In the genomic region with DNA sequence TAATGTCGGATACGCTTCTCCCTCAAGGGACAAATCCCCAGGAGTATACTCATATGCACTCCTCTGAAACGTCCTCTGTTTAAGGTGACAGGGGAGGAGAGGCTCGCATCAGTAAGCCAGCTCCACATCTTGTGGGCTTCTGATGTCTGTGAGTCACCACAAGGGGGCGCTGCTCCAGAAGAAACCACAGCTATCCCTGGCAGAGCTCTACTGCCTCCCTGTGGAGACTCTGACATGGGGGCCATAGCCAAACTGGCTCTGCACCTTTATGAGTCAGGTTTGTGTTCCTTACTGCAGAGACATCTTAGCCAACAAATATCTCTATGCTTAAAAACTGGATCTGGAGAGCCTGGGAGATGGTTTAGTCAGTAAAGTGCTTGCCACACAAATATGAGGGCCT, we compare ENCODE assay signal across 9 mouse cellular contexts. TPM values are rescaled to one million over a fixed set of nuclear protein-coding genes. Genes with fewer than 3 reads are reported as not detected.
DNase-seq lines count a peak whose midpoint lies in the region; ATAC-seq and TF ChIP-seq lines count a peak whose summit lies in the region.
"Had no signal": no experiment of that assay in that cellular context is flagged by ENCODE, and none has a peak within 500 bp of the region (broad histone marks: within the 10 kb centered on the region; RNA-seq: fewer than 3 reads in every experiment).

No protein-coding gene starts in this region.

- peak; percentile 98 for DNase-seq in midbrain, embryonic 11.5 days (ENCODE audit: low spot score, missing footprints)
- peak; percentile 85 for DNase-seq in cerebellum, adult 11-12 months
- DNase-seq in frontal cortex, postnatal 25 days (ENCODE audit: low spot score in 2 of 2) = peak; percentile 81 to 87
- peak; percentile 85 to 92 for DNase-seq in kidney, adult 8-10 months
- peak; percentile 89 for DNase-seq in limb, embryonic 14.5 days (ENCODE audit: low spot score)
- DNase-seq in ovary, postnatal 14 days (ENCODE audit: low spot score) = peak; percentile 89
- DNase-seq in thymus, postnatal 10 days (ENCODE audit: low spot score in 2 of 2) = peak; percentile 79 to 96

- no peak; the same call in 1 of the 2 replicates for TF ChIP-seq POLR2A in limb, embryonic 14.5 days (IDR thresholded peaks at IDR 0.05; ENCODE audit: borderline replicate concordance, extremely low read depth, insufficient read depth, insufficient read length)

- no peak overlapping the region for H3K4me2 ChIP-seq in midbrain, embryonic 11.5 days
- H3K4me2 ChIP-seq in midbrain, embryonic 15.5 days = no peak overlapping the region
- no peak overlapping the region for H3K4me2 ChIP-seq in limb, embryonic 14.5 days (replicated peaks; ENCODE audit: low read depth, low read length, severe bottlenecking)

- no peaks in the 10 kb centered on the region for H3K27me3 ChIP-seq in midbrain, embryonic 11.5 days (ENCODE audit: control insufficient read depth, insufficient read depth, low read length)
- no peaks in the 10 kb centered on the region for H3K27me3 ChIP-seq in midbrain, embryonic 15.5 days (replicated peaks)
- H3K27me3 ChIP-seq in limb, embryonic 14.5 days (ENCODE audit: control insufficient read depth, insufficient read depth, low read length) = no peaks in the 10 kb centered on the region

- peaks cover 4% of the 10 kb centered on the region; the same call in 1 of the 2 replicates for H3K36me3 ChIP-seq in midbrain, embryonic 11.5 days (ENCODE audit: control insufficient read depth, insufficient read depth, low read length)
- peaks cover 20% of the 10 kb centered on the region; the same call in 1 of the 2 replicates for H3K36me3 ChIP-seq in midbrain, embryonic 15.5 days (replicated peaks)
- peaks cover 52% of the 10 kb centered on the region for H3K36me3 ChIP-seq in limb, embryonic 14.5 days (ENCODE audit: control insufficient read depth, insufficient read depth, low read length)

- H3K4me3 ChIP-seq in midbrain, embryonic 11.5 days (ENCODE audit: low read depth, low read length) = no peak overlapping the region
- H3K4me3 ChIP-seq in midbrain, embryonic 15.5 days = no peak overlapping the region
- H3K4me3 ChIP-seq in limb, embryonic 14.5 days (replicated peaks; ENCODE audit: low read length) = no peak overlapping the region

- H3K9me3 ChIP-seq in midbrain, embryonic 11.5 days (ENCODE audit: control insufficient read depth, low read length) = no peaks in the 10 kb centered on the region
- no peaks in the 10 kb centered on the region for H3K9me3 ChIP-seq in midbrain, embryonic 15.5 days
- no peaks in the 10 kb centered on the region for H3K9me3 ChIP-seq in limb, embryonic 14.5 days (ENCODE audit: control insufficient read depth, low read length)

- WGBS in midbrain, embryonic 11.5 days = 18% methylated on average over 5 of the region's 5 CpGs
- 15% methylated on average over 5 of the region's 5 CpGs for WGBS in midbrain, embryonic 15.5 days
- 19% methylated on average over 5 of the region's 5 CpGs for WGBS in limb, embryonic 14.5 days

- H3K4me1 ChIP-seq in midbrain, embryonic 11.5 days (ENCODE audit: control insufficient read depth, insufficient read depth, low read length) = peaks cover 7% of the 10 kb centered on the region
- H3K4me1 ChIP-seq in midbrain, embryonic 15.5 days = peaks cover 14% of the 10 kb centered on the region
- peaks cover 11% of the 10 kb centered on the region for H3K4me1 ChIP-seq in limb, embryonic 14.5 days (ENCODE audit: control insufficient read depth, insufficient read depth, low read length)

- H3K9ac ChIP-seq in midbrain, embryonic 11.5 days (ENCODE audit: low read length) = no peak overlapping the region
- no peak overlapping the region for H3K9ac ChIP-seq in midbrain, embryonic 15.5 days
- no peak overlapping the region for H3K9ac ChIP-seq in limb, embryonic 14.5 days (ENCODE audit: low read depth, low read length, severe bottlenecking)

- no peak overlapping the region for H3K27ac ChIP-seq in midbrain, embryonic 11.5 days (ENCODE audit: low read depth, low read length)
- H3K27ac ChIP-seq in midbrain, embryonic 15.5 days = no peak overlapping the region
- H3K27ac ChIP-seq in limb, embryonic 14.5 days (replicated peaks; ENCODE audit: low read depth, low read length) = no peak overlapping the region

- ATAC-seq in midbrain, embryonic 11.5 days (ENCODE audit: low FRiP score) = no peak
- ATAC-seq in midbrain, embryonic 15.5 days (replicated peaks) = no peak
- ATAC-seq in limb, embryonic 14.5 days (ENCODE audit: low FRiP score, low read depth) = no peak; the same call in 1 of the 2 replicates

RNA-seq across cellular contexts. Expression of a gene that starts 14.5 kb away (rescaled TPM):
- 10.3 and 13.9 TPM in 2 replicates for polyA plus RNA-seq in midbrain, embryonic 11.5 days (2014; fragmentation: Nextera tagmentation; extraction: Ambion mirVana)
- 23.2 and 25.1 TPM in 2 replicates for polyA plus RNA-seq in midbrain, embryonic 15.5 days (2015; fragmentation: Nextera tagmentation; extraction: Ambion mirVana)
- polyA plus RNA-seq in limb, embryonic 14.5 days (2012; rRNA removed) = 75.7 and 101 TPM in 2 replicates
- 30.7 and 33.4 TPM in 2 replicates for polyA plus RNA-seq in limb, embryonic 14.5 days (2014; fragmentation: Nextera tagmentation; extraction: Ambion mirVana)

RNA-seq across cellular contexts. Expression of a gene that starts 23.5 kb away (rescaled TPM):
- 72.8 and 82.6 TPM in 2 replicates for polyA plus RNA-seq in midbrain, embryonic 11.5 days (2014; fragmentation: Nextera tagmentation; extraction: Ambion mirVana)
- 73.5 and 76.5 TPM in 2 replicates for polyA plus RNA-seq in midbrain, embryonic 15.5 days (2015; fragmentation: Nextera tagmentation; extraction: Ambion mirVana)
- 211 and 240 TPM in 2 replicates for polyA plus RNA-seq in limb, embryonic 14.5 days (2012; rRNA removed)
- polyA plus RNA-seq in limb, embryonic 14.5 days (2014; fragmentation: Nextera tagmentation; extraction: Ambion mirVana) = 84.7 and 87.1 TPM in 2 replicates

RNA-seq across cellular contexts. Expression of a gene that starts 31.4 kb away (rescaled TPM):
- polyA plus RNA-seq in midbrain, embryonic 11.5 days (2014; fragmentation: Nextera tagmentation; extraction: Ambion mirVana) = 23.4 and 25.5 TPM in 2 replicates
- polyA plus RNA-seq in midbrain, embryonic 15.5 days (2015; fragmentation: Nextera tagmentation; extraction: Ambion mirVana) = 54.7 and 57.2 TPM in 2 replicates
- 36.8 and 52.0 TPM in 2 replicates for polyA plus RNA-seq in limb, embryonic 14.5 days (2012; rRNA removed)
- polyA plus RNA-seq in limb, embryonic 14.5 days (2014; fragmentation: Nextera tagmentation; extraction: Ambion mirVana) = 18.5 and 20.3 TPM in 2 replicates

RNA-seq across cellular contexts. Expression of a gene that starts 43.0 kb away (rescaled TPM):
- 20.5 and 22.7 TPM in 2 replicates for polyA plus RNA-seq in midbrain, embryonic 11.5 days (2014; fragmentation: Nextera tagmentation; extraction: Ambion mirVana)
- polyA plus RNA-seq in midbrain, embryonic 15.5 days (2015; fragmentation: Nextera tagmentation; extraction: Ambion mirVana) = 32.4 and 32.8 TPM in 2 replicates
- 61.4 and 91.8 TPM in 2 replicates for polyA plus RNA-seq in limb, embryonic 14.5 days (2012; rRNA removed)
- 49.3 and 52.2 TPM in 2 replicates for polyA plus RNA-seq in limb, embryonic 14.5 days (2014; fragmentation: Nextera tagmentation; extraction: Ambion mirVana)

RNA-seq across cellular contexts. Expression of a gene that starts 51.4 kb away (rescaled TPM):
- 2.0 and 3.0 TPM in 2 replicates for polyA plus RNA-seq in midbrain, embryonic 11.5 days (2014; fragmentation: Nextera tagmentation; extraction: Ambion mirVana)
- 3.4 and 4.1 TPM in 2 replicates for polyA plus RNA-seq in midbrain, embryonic 15.5 days (2015; fragmentation: Nextera tagmentation; extraction: Ambion mirVana)
- polyA plus RNA-seq in limb, embryonic 14.5 days (2012; rRNA removed) = 0.14 and 0.15 TPM in 2 replicates
- not detected in 2 replicates for polyA plus RNA-seq in limb, embryonic 14.5 days (2014; fragmentation: Nextera tagmentation; extraction: Ambion mirVana)
- polyA plus RNA-seq: gonadal fat pad, adult 2 months had no signal
